Mouse (Mus musculus): ENCODE measurements at regions not wholly inside any gene's neighbourhood (a gene's known extent, or its start where the extent isn't known, plus 50 kb on each side); places are given as distances from the start of the nearest gene placed in this dataset.

DNA sequence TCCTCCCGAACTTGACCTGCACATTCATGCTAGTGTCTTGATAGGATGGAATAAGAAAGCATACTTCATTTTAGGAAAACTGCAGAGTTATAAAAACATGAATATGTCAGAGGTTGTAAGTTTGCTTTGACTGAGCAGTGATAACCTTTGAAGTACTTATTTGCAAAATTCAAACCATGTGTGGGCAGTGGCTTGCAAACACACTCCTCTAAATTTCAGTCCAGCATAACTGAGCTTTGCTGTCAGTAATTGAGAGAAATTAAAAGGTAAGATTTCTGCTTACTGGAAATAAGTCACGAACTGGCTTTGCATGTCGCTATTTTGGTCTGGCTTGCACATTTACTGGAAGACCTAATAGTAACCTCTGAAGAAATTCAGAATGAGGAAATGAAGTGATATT, 1409.1 kb upstream of the Flrt2 start:
- TF ChIP-seq POLR2A (IDR thresholded peaks at IDR 0.05; ENCODE audit: extremely low read depth, insufficient read depth, low read length), result no peak
- no peak for TF ChIP-seq CTCF (IDR thresholded peaks at IDR 0.05; ENCODE audit: low read depth, low read length)
